Mouse (Mus musculus): ENCODE measurements around the gene Mmrn2.
"Not testable (repeated sequence)": the region's sequence is repeated elsewhere in the genome, so short reads cannot be mapped to it uniquely, and the experiment has no call there.

Mmrn2 gene

DNA sequence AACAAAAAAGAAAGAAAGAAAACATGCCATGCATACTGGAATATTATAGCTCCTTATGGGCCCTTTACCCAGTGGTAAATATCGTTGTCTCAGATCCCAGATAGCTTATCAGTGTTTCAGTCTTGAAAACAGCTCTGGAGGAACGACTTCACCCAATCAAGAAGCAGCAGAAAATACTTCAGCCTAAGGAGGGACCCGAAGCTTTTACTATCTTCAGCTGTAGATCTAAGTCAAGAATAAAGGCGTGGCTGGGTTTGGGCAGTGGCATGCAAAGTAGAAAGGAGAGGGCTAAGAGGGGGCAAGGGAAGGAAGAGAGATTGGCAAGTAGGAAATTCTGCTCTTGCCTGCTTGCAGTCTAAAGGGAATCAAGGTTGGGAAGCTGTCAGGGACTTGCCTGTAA lies 13.1 kb upstream of the Mmrn2 start:
- no peak for DNase-seq (ENCODE audit: low spot score in 2 of 2)

DNA sequence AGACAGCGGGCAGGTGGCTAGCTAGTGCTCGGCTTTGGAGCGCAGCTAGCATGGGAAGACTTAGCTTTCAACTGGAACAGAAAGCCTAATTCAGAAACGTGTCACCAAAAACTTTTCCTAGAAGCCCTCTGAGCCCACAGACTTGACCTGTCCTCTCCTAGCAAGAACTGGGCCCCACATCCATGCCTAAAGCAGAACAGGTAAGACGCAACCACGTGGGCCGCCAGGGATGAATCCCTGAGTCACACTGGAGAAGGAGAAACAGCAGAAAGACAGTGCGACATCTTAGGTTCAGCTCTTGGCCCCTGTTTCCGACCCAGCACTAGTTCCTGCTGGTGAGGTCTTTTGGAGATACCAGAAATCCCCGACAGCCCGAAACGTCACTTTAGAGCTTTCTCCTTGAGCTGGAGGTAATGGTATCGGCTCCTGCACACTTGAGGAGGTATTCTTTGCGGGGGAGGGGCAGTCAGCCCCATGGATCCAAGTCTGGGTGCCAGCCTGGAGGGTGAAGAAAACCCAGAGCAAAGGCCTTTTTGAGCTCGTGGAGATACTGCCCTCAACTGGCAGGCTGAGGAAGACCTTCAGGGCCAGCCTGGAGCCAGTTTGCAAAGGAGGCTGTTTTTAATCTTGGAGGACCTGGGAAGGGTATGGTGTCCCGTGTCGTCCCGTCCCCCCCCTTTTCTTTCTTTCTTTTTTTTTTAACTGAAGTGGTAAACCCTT lies 12.4 kb upstream of the Mmrn2 start:
- peak in 1 of 2 experiments; percentile 13 for DNase-seq (ENCODE audit: low spot score in 2 of 2)

GRCm38 (mm10) chr14:34363490-34364253 lies 11.6 kb upstream of the Mmrn2 start:
- no peak for DNase-seq (ENCODE audit: low spot score in 2 of 2)

DNA sequence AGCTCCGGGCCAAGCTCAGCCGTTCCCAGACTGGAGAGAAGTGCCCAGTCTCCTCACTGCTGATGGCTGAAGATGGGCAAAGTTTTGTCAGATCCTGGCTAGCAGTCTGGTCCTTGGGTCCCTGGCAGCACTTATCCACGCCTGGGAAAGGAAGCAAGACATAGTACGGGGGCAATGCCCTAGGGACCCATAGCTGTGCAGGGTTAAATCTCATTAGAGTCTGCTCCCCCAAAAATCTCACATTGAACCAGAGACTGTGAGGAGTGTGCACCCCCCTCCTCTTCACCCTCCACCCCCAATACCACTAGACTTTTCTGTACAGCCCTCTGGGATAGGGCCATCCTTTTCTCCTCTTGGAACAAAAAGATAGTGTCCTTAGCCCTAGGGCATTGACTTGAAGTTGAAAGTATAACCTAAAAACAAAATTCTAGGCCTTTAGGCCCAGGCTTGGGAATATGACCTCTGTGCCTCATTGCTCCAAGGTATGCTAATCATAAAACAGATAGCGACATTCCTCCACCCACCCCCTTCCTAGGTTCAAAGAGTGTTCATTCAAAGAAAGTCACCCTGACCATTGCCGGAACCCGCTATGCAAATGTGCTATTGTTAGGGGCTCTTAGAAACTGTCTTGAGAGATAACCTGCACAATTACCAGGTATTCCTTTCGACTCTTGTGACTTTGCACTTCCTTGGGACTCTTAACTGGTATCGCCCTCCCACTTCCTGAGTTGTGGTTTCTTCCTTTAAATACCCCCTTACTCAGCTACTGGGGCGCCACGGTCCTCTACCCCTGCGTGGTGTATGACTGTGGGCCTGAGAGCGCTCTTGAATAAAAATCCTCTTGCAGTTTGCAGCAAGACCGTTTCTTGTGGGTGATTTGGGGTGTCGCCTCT lies 10.8 kb upstream of the Mmrn2 start:
- DNase-seq (ENCODE audit: low spot score in 2 of 2), result not testable (repeated sequence)

DNA sequence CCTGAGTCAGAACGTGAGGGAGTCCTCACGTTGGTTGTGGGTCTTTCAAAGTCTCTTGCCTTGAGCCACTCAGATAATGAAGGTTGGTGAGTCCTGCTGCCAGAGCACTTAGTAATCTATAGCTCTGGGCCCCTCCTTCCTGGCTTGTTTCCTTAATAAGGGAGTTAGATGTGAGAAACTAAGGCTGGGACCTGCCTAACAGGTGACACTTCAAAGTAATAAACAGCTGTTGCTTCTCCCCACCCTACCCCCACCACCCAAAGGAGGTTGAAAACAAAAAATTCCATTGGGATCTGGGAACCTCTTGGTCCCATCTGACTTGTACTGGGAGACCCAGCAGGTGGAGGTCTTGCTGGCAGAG lies 10.1 kb upstream of the Mmrn2 start:
- DNase-seq (ENCODE audit: low spot score in 2 of 2), result no peak

DNA sequence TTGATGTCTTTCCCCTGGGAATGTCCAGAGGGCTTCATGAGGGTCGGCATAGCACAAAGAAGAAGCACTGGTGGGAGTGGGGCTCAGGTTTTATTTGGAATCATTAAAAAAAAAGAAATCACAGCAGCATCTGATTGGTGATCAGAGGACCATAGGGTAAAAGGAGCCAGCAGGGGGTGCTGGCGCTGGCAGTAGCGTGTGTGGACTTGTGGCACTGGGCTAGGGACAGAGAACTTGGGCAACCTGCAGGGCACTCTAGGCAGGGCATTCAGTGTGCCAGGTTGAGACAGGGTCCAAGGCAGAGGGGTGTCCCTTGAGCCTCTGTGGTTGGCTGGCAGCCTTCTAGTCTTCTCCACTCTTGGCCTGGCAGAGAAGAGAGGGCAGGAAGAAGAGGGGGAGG lies 5.1 kb upstream of the Mmrn2 start:
- no peak for DNase-seq (ENCODE audit: low spot score in 2 of 2)

- no peak for DNase-seq (ENCODE audit: low spot score in 2 of 2)
Measured at GRCm38 (mm10) chr14:34370921-34371320, 4.3 kb upstream of the Mmrn2 start.

DNA sequence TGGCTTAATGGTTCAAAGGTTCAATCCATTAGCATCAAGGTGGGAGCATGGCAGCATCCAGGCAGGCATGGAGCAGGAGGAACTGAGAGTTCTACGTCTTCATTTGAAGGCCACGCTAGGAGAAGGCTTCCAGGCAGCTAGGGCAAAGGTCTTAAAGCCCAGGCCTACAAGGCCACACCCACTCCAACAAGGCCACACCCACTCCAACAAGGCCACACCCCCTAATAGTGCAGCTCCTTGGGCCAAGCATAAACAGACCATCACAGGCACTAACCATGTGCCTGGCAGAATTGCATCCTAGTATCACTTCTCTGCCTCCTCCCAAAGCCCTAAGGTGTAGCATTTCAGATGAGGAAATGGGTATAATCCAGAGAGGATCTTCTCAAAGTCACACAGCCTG lies 3.5 kb upstream of the Mmrn2 start:
- DNase-seq (ENCODE audit: low spot score in 2 of 2), result no peak

GRCm38 (mm10) chr14:34372646-34373045 lies 2.6 kb upstream of the Mmrn2 start:
- DNase-seq (ENCODE audit: low spot score in 2 of 2), result no peak

- DNase-seq (ENCODE audit: low spot score in 2 of 2), result no peak
Measured at GRCm38 (mm10) chr14:34373581-34373980, 1.7 kb upstream of the Mmrn2 start.

- DNase-seq (ENCODE audit: low spot score in 2 of 2), result no peak
Measured at GRCm38 (mm10) chr14:34374577-34374976, 688 bp upstream of the Mmrn2 start, which contains the start of gene Sncg. Sncg (minus strand) TSS chr14:34374789.

- no peak for DNase-seq (ENCODE audit: low spot score in 2 of 2)
Measured at GRCm38 (mm10) chr14:34375941-34376340, 676 bp downstream of the Mmrn2 start.

DNA sequence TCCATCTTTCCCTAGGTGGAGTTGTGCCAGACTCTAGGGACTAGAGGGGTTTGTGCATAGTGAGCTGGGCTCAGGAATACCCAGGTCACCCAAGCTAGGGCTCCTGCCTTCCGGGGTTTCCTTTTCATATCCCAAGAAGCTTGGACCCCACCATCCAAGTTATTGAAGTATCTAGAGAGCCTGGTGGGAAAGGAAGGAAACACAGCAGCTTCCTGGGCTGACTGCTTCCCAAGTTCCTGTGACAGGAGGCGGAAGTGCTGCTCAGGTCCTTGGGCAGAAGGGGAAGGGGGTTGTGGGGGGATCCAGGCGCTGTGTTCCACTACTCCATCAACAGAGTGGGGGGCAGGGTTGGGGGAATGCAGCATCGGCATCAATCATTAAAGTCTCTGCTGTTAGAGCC lies 1.9 kb downstream of the Mmrn2 start:
- DNase-seq (ENCODE audit: low spot score in 2 of 2), result no peak

GRCm38 (mm10) chr14:34378560-34379331 lies 3.5 kb downstream of the Mmrn2 start:
- no peak for DNase-seq (ENCODE audit: low spot score in 2 of 2)

DNA sequence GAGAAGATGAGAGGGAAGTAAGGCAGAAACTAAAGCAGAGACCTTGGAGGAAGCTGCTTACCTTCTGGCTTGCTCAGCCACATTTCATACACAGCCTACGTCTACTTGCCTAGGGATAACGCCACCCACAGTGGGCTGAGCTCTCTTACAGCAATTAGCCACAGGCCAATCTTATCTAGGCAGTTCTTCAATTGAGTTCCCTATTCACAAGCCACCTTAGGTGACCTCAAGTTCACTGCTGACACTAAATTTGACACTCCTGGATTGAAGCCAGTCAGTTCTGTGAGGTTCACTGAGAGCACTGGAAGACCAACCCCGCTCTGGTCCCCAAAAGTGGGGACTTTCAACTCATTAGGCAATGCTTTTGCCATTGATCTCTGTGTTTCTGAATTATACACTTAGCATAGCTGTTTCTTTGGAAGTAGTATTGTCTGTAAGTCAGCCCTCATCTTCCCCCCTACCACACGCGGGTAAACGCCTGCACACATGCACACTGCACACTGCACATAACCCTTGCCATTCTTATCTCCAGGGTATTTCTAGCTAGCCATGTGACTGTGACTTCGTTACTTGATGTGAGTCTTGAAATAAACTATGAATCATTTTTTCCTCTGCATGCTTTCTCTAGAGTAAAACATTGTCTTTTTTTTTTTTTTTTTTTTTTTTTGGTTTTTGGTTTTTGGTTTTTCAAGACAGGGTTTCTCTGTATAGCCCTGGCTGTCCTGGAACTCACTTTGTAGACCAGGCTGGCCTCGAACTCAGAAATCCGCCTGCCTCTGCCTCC lies 7.8 kb downstream of the Mmrn2 start:
- DNase-seq (ENCODE audit: low spot score in 2 of 2), result no peak

GRCm38 (mm10) chr14:34393295-34393694 lies 18.0 kb downstream of the Mmrn2 start:
- DNase-seq (ENCODE audit: low spot score in 2 of 2), result no peak

DNA sequence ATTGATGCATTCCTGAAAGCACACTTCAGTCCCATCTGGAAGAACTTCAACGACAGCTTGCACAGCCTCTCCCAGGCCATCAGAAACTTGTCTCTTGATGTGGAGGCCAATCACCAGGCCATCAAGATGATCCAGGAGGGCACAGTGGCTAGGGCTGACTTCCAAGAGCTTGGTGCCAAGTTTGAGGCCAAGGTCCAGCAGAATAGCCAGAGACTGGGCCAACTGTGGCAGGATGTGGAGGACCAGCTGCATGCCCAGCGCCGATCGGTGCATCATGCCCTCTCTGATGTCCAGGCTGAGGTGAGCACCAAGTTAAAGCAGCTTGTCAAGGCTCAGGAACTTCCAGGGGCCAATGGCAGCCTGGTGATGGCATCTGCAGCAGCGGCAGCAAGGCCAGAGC lies 22.6 kb downstream of the Mmrn2 start:
- DNase-seq (ENCODE audit: low spot score in 2 of 2), result no peak

DNA sequence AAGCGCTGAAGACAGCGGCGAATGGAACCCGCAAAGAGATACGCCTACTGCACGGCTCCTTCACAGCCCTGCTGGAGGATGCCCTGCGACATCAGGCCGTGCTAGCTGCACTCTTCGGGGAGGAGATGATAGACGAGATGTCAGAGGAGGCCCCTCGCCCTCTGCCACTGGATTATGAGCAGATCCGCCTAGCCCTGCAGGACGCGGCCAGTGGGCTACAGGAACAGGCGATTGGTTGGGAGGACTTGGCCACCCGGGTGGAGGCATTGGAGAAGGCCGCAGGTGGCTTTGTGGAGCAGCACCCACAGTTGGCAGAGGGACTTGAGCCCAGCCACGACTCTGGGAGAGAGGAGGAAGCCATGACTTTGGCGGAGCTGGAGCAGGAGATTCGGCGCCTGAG lies 23.6 kb downstream of the Mmrn2 start:
- no peak for DNase-seq (ENCODE audit: low spot score in 2 of 2)

GRCm38 (mm10) chr14:34399301-34399700 lies 24.0 kb downstream of the Mmrn2 start:
- DNase-seq (ENCODE audit: low spot score in 2 of 2), result no peak

- no peak for DNase-seq (ENCODE audit: low spot score in 2 of 2)
Measured at GRCm38 (mm10) chr14:34400021-34400420, 24.8 kb downstream of the Mmrn2 start.

- peak; percentile 33 to 51 for DNase-seq (ENCODE audit: low spot score in 2 of 2)
Measured at GRCm38 (mm10) chr14:34401135-34401534, 25.9 kb downstream of the Mmrn2 start.
